Mouse (Mus musculus) forelimb bud, embryonic 11.5 days (tissue): ENCODE measurements around the gene Hopx.

Source experiments
- DNase-seq: peaks from one replicate; pipeline ENCODE4 v3.0.0-alpha.2; 2012; ENCODE audit warnings: low read depth, low spot score

Gene Hopx

GRCm38 (mm10) chr5:77071626-77072025 is 43.3 kb downstream of the Hopx start:
- no peak for DNase-seq

- no peak for DNase-seq
Measured at GRCm38 (mm10) chr5:77070987-77071386, 43.9 kb downstream of the Hopx start.

GRCm38 (mm10) chr5:77067321-77067720 is 47.6 kb downstream of the Hopx start:
- DNase-seq, result no peak

- peak; percentile 59 for DNase-seq
Measured at GRCm38 (mm10) chr5:77061372-77062038, 53.4 kb downstream of the Hopx start.

GRCm38 (mm10) chr5:77060363-77060762 is 54.6 kb downstream of the Hopx start:
- DNase-seq, result no peak

GRCm38 (mm10) chr5:77056881-77057440 is 58.0 kb downstream of the Hopx start:
- no peak for DNase-seq

GRCm38 (mm10) chr5:77052616-77053015 is 62.3 kb downstream of the Hopx start:
- DNase-seq, result no peak

- DNase-seq, result no peak
Measured at GRCm38 (mm10) chr5:77044362-77044761, 70.6 kb downstream of the Hopx start.

- DNase-seq, result no peak
Measured at GRCm38 (mm10) chr5:77039391-77039790, 75.5 kb downstream of the Hopx start.

- DNase-seq, result no peak
Measured at GRCm38 (mm10) chr5:77038451-77038850, 76.5 kb downstream of the Hopx start.
